Mouse (Mus musculus): ENCODE measurements around the gene Slc8a1. TPM values are rescaled to one million over a fixed set of nuclear protein-coding genes. Genes with fewer than 3 reads are reported as not detected.

The Slc8a1 gene
- total and polyA plus RNA-seq, 2 experiments from 2014 or later, result 71.6 to 875 TPM

DNA sequence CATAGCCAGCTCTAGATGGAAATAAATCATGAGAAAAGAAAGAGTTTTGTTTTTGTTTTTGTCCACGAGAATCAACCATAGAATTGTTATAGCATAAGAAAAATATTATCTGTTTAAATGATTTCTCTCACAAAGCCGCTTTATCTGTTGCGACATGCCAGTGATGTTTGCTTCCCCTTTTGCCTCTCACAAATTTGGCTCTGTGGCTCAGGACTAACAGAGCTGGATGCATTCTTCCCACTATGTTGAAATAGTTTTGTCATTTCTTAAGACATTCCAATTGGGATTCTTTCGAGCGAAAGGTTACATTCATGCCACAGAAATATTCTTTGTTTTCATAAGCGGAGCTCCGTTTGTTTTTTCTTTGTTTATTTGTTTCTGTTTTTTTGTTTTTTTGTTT, 359.7 kb downstream of the Slc8a1 start:
- Histone ChIP-seq H3K9me3 (replicated peaks; ENCODE audit: control insufficient read depth, low read length) (no peaks in the 10 kb centered on the region), H3K9ac (replicated peaks; ENCODE audit: low read depth, low read length) (no peak overlapping the region), H3K27me3 (ENCODE audit: control insufficient read depth, insufficient read depth, low read length) (no peaks in the 10 kb centered on the region), H3K4me1 (ENCODE audit: control insufficient read depth, insufficient read depth) (peaks cover 6% of the 10 kb centered on the region; the same call in 1 of the 2 replicates), H3K4me3 (ENCODE audit: low read depth, low read length) (no peak overlapping the region), H3K27ac (ENCODE audit: low read depth) (peak overlapping the region; percentile 38; the same call in 1 of the 2 replicates), H3K4me2 (ENCODE audit: low read depth, low read length) (no peak overlapping the region), H3K36me3 (replicated peaks; ENCODE audit: control insufficient read depth, insufficient read depth, low read length) (peaks cover 6% of the 10 kb centered on the region)
- DNase-seq (ENCODE audit: low spot score) (no peak), ATAC-seq (ENCODE audit: insufficient read depth, low read depth) (no peak)
- WGBS, result 78% methylated on average over 7 of the region's 7 CpGs
- TF ChIP-seq EP300 (IDR thresholded peaks at IDR 0.05; ENCODE audit: low read depth) (no peak), CTCF (IDR thresholded peaks at IDR 0.05; ENCODE audit: low read depth) (no peak)

- no peaks in the 10 kb centered on the region for H3K9me3 ChIP-seq (replicated peaks; ENCODE audit: control insufficient read depth, low read length)
- no peak overlapping the region for H3K4me2 ChIP-seq (ENCODE audit: low read depth, low read length)
- no peak overlapping the region for H3K4me3 ChIP-seq (ENCODE audit: low read depth, low read length)
- no peaks in the 10 kb centered on the region for H3K27me3 ChIP-seq (ENCODE audit: control insufficient read depth, insufficient read depth, low read length)
- DNase-seq (ENCODE audit: low spot score) (no peak), ATAC-seq (ENCODE audit: insufficient read depth, low read depth) (no peak)
- no peaks in the 10 kb centered on the region; the same call in 1 of the 2 replicates for H3K36me3 ChIP-seq (replicated peaks; ENCODE audit: control insufficient read depth, insufficient read depth, low read length)
- no peak overlapping the region for H3K9ac ChIP-seq (replicated peaks; ENCODE audit: low read depth, low read length)
- 53% methylated on average over 5 of the region's 5 CpGs for WGBS
- TF ChIP-seq CTCF (IDR thresholded peaks at IDR 0.05; ENCODE audit: low read depth) (no peak), EP300 (IDR thresholded peaks at IDR 0.05; ENCODE audit: low read depth) (no peak)
- peaks cover 6% of the 10 kb centered on the region; the same call in 1 of the 2 replicates for H3K4me1 ChIP-seq (ENCODE audit: control insufficient read depth, insufficient read depth)
- no peak overlapping the region for H3K27ac ChIP-seq (ENCODE audit: low read depth)
Observed at GRCm38 (mm10) chr17:81377757-81378299, 360.3 kb downstream of the Slc8a1 start.

- no peak overlapping the region for H3K27ac ChIP-seq (ENCODE audit: low read depth)
- H3K4me3 ChIP-seq (ENCODE audit: low read depth, low read length), result no peak overlapping the region
- no peak overlapping the region for H3K4me2 ChIP-seq (ENCODE audit: low read depth, low read length)
- DNase-seq (ENCODE audit: low spot score) (no peak), ATAC-seq (ENCODE audit: insufficient read depth, low read depth) (no peak)
- TF ChIP-seq CTCF (IDR thresholded peaks at IDR 0.05; ENCODE audit: low read depth), result no peak
- no peak for TF ChIP-seq EP300 (IDR thresholded peaks at IDR 0.05; ENCODE audit: low read depth)
- peaks cover 6% of the 10 kb centered on the region; the same call in 1 of the 2 replicates for H3K4me1 ChIP-seq (ENCODE audit: control insufficient read depth, insufficient read depth)
- no peaks in the 10 kb centered on the region for H3K9me3 ChIP-seq (replicated peaks; ENCODE audit: control insufficient read depth, low read length)
- H3K36me3 ChIP-seq (replicated peaks; ENCODE audit: control insufficient read depth, insufficient read depth, low read length), result no peaks in the 10 kb centered on the region
- H3K9ac ChIP-seq (replicated peaks; ENCODE audit: low read depth, low read length), result no peak overlapping the region
- WGBS, result 64% methylated on average over 1 of the region's 1 CpGs
- no peaks in the 10 kb centered on the region for H3K27me3 ChIP-seq (ENCODE audit: control insufficient read depth, insufficient read depth, low read length)
Observed at GRCm38 (mm10) chr17:81377195-81377594, 361.0 kb downstream of the Slc8a1 start.

DNA sequence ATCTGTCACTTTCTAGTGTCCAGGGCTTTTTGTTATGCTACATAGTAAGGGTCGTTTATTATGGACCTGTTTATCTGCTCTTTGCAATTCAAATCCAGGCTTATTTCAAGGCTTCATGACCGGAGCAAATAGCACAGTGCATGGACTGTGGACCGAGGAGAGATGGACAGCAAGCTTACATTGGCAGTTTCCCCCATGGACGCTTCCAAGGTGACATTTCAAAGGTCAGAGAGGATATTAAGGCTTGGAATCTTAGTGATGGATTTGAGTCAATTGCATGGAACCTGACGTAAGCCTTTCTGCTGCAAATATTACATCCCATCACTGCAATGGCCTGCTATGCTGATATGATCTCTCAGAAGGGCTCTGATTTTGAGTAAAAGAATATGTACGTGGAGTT, 362.3 kb downstream of the Slc8a1 start:
- Histone ChIP-seq H3K4me1 (ENCODE audit: control insufficient read depth, insufficient read depth) (peaks cover 6% of the 10 kb centered on the region; the same call in 1 of the 2 replicates), H3K27me3 (ENCODE audit: control insufficient read depth, insufficient read depth, low read length) (no peaks in the 10 kb centered on the region), H3K36me3 (replicated peaks; ENCODE audit: control insufficient read depth, insufficient read depth, low read length) (no peaks in the 10 kb centered on the region), H3K27ac (ENCODE audit: low read depth) (no peak overlapping the region), H3K4me2 (ENCODE audit: low read depth, low read length) (no peak overlapping the region), H3K9ac (replicated peaks; ENCODE audit: low read depth, low read length) (no peak overlapping the region), H3K4me3 (ENCODE audit: low read depth, low read length) (no peak overlapping the region), H3K9me3 (replicated peaks; ENCODE audit: control insufficient read depth, low read length) (no peaks in the 10 kb centered on the region)
- no peak for TF ChIP-seq EP300 (IDR thresholded peaks at IDR 0.05; ENCODE audit: low read depth)
- no peak for TF ChIP-seq CTCF (IDR thresholded peaks at IDR 0.05; ENCODE audit: low read depth)
- WGBS, result 75% methylated on average over 6 of the region's 6 CpGs
- ATAC-seq (ENCODE audit: insufficient read depth, low read depth) (no peak), DNase-seq (ENCODE audit: low spot score) (no peak)

DNA sequence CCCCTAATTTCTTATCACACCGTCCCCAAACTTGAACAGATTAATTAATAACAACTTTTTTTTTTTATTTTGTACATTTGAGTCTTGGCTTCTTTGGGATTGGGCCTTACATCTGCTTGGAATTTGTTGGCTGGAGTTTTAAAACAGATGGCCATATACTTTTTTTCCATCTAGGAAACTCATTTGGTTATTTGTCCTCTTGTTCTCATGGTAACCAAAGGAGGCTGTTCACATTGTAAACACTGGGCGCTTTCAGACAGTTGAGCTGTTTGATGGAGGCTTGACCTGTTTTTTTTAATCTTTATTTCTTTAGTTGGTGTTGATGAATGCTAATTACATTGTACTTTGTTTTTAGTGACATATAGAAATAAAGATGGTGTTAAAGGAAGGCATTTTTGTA, 369.1 kb downstream of the Slc8a1 start:
- DNase-seq (ENCODE audit: low spot score) (no peak), ATAC-seq (ENCODE audit: insufficient read depth, low read depth) (no peak)
- no peaks in the 10 kb centered on the region for H3K4me1 ChIP-seq (ENCODE audit: control insufficient read depth, insufficient read depth)
- no peak for TF ChIP-seq EP300 (IDR thresholded peaks at IDR 0.05; ENCODE audit: low read depth)
- H3K36me3 ChIP-seq (replicated peaks; ENCODE audit: control insufficient read depth, insufficient read depth, low read length), result no peaks in the 10 kb centered on the region
- no peaks in the 10 kb centered on the region for H3K27me3 ChIP-seq (ENCODE audit: control insufficient read depth, insufficient read depth, low read length)
- H3K27ac ChIP-seq (ENCODE audit: low read depth), result no peak overlapping the region
- no peak overlapping the region for H3K9ac ChIP-seq (replicated peaks; ENCODE audit: low read depth, low read length)
- 80% methylated on average over 2 of the region's 2 CpGs for WGBS
- H3K4me3 ChIP-seq (ENCODE audit: low read depth, low read length), result no peak overlapping the region
- no peak overlapping the region for H3K4me2 ChIP-seq (ENCODE audit: low read depth, low read length)
- no peaks in the 10 kb centered on the region for H3K9me3 ChIP-seq (replicated peaks; ENCODE audit: control insufficient read depth, low read length)

DNA sequence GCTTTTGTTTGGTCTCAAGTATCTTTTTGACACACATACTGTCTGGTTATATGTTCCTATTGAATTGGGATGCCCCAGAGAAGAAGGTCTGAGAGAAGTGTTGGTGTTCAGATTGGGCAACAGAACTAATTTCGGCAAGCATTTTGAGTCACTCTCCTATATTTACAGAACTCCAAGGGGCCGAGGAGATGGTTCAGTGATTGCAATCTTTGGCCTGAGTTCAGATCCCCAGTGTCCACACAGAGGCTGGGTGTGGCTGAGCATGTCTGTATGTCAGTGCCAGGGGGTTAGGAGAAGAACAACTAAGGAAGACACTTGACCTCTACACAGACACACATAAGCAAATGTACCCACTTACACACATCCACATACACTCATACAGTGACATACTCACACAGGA, 369.7 kb downstream of the Slc8a1 start:
- Histone ChIP-seq H3K9ac (replicated peaks; ENCODE audit: low read depth, low read length) (no peak overlapping the region), H3K36me3 (replicated peaks; ENCODE audit: control insufficient read depth, insufficient read depth, low read length) (no peaks in the 10 kb centered on the region), H3K4me1 (ENCODE audit: control insufficient read depth, insufficient read depth) (no peaks in the 10 kb centered on the region), H3K27ac (ENCODE audit: low read depth) (no peak overlapping the region), H3K9me3 (replicated peaks; ENCODE audit: control insufficient read depth, low read length) (no peaks in the 10 kb centered on the region), H3K4me2 (ENCODE audit: low read depth, low read length) (no peak overlapping the region), H3K27me3 (ENCODE audit: control insufficient read depth, insufficient read depth, low read length) (no peaks in the 10 kb centered on the region), H3K4me3 (ENCODE audit: low read depth, low read length) (no peak overlapping the region)
- DNase-seq (ENCODE audit: low spot score), result no peak
- TF ChIP-seq EP300 (IDR thresholded peaks at IDR 0.05; ENCODE audit: low read depth), result no peak
- TF ChIP-seq CTCF (IDR thresholded peaks at IDR 0.05; ENCODE audit: low read depth), result no peak
- ATAC-seq (ENCODE audit: insufficient read depth, low read depth), result no peak
- 60% methylated on average over 2 of the region's 2 CpGs for WGBS

All from heart, postnatal 0 days (tissue).